Mouse (Mus musculus) MEL-GATA-1-ER (cell line): Measurements from ENCODE around the gene Grik4.

Source experiments
- DNase-seq: peaks from one replicate; pipeline ENCODE4 v3.0.0-alpha.2; 2012; ENCODE audit warnings: low read depth; ENCODE audit errors: extremely low read depth

The Grik4 gene

DNA sequence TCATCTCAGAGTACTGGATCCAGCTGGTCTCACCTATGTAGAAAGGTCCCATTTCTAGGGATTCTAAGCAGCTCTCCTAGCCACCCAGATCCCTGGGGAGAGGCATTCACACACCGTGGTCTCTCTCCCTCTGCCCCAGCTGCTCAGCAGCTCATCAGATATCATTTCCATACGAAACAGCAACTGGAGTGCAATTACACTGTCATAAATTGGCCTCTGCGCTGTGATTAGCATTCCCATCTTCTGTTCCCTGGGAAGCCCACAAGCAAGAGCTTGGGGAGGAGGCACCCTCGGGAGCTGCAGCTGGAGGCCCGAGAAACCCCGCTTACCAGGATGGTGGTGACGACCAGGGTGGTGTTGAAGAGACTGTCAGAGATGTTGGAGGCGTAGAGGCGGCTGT is 346.8 kb downstream of the Grik4 start:
- no peak for DNase-seq

- DNase-seq = no peak
Observed at GRCm38 (mm10) chr9:42578511-42578910, 365.8 kb downstream of the Grik4 start.

- DNase-seq = no peak
Observed at GRCm38 (mm10) chr9:42578106-42578505, 366.2 kb downstream of the Grik4 start.

GRCm38 (mm10) chr9:42573616-42574350 is 370.5 kb downstream of the Grik4 start:
- DNase-seq = no peak

DNA sequence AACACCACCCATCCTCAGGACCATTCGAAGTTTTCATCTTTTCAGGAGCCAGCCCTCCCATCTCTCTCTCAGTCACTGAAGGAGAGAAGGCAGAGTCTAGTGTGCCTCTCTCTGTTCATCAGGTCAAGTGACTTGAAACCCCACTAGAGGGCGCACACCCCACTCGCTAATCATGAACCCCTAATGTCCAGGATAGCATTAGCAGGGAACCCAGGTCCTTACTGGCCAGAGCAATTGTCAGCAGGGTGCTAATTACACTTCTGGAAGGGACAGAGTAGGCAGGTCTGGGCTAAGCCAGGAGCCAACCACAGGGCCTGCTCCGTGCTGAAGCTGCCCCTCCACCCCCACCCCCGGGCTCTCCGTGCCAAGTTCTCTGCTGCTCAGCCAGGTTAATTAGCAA is 371.1 kb downstream of the Grik4 start:
- DNase-seq = no peak

DNA sequence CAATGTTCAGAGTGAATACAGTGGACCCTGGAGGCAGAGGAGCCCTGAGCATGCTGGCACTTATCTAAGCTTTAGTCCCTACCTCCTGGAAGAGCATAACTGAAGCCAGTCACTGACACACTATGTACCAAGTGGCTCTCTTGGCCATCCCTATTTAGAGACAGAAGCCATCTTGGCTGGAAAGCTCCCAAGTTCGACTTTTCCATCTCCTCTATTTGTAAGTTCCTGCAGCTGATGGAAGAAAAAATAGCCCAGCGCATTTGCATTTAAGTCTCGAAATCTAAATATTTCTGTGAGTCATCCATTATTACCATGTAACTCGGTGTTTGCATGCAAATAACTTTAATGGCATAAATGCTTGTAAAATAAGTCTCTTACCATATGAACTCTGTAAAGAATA is 378.4 kb downstream of the Grik4 start:
- no peak for DNase-seq

- no peak for DNase-seq
Observed at GRCm38 (mm10) chr9:42555186-42555585, 389.1 kb downstream of the Grik4 start.

- no peak for DNase-seq
Observed at GRCm38 (mm10) chr9:42550116-42550515, 394.2 kb downstream of the Grik4 start.

- DNase-seq = no peak
Observed at GRCm38 (mm10) chr9:42548981-42549380, 395.3 kb downstream of the Grik4 start.

GRCm38 (mm10) chr9:42544521-42544920 is 399.8 kb downstream of the Grik4 start:
- DNase-seq = no peak

DNA sequence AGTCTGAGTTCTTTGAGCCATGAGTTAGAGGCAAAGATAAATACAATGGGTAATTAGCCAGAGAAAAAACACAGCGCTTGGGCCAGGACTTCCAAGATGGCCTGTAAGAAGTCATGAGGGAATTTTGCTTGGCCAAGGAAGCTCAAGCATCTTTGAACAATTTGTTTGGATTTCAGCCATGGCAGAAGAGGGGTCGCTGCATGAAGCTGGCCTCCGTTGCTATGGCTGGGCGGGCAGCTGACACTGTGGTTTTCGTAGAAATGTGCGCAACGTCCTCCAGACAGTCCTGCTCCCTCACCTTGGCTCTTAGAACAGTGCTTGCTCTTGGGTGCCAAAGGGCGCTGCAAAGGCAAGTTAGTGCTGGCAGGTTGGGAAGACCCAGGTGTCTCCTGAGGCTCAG is 410.8 kb downstream of the Grik4 start:
- DNase-seq = no peak

GRCm38 (mm10) chr9:42533041-42533440 is 411.3 kb downstream of the Grik4 start:
- DNase-seq = no peak

DNA sequence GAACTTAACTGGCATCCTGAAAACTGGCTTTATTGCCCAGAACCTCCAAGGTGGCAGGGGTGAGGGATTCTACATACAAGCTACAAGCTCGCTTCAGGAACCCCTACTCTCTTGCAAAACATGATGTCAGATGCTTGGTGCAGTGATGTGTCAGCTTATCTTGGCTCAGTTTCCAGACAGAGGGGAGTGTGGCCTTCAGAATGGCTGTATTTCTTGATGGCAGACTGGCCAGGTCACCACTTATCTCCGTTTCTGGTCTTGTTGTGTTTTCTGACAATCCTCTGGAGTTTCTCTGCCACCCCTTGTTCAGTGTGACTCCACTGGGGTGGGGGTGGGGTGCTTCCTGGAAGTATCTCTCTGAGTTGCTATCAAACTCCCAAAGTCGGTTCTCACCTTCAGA is 412.3 kb downstream of the Grik4 start:
- no peak for DNase-seq

DNA sequence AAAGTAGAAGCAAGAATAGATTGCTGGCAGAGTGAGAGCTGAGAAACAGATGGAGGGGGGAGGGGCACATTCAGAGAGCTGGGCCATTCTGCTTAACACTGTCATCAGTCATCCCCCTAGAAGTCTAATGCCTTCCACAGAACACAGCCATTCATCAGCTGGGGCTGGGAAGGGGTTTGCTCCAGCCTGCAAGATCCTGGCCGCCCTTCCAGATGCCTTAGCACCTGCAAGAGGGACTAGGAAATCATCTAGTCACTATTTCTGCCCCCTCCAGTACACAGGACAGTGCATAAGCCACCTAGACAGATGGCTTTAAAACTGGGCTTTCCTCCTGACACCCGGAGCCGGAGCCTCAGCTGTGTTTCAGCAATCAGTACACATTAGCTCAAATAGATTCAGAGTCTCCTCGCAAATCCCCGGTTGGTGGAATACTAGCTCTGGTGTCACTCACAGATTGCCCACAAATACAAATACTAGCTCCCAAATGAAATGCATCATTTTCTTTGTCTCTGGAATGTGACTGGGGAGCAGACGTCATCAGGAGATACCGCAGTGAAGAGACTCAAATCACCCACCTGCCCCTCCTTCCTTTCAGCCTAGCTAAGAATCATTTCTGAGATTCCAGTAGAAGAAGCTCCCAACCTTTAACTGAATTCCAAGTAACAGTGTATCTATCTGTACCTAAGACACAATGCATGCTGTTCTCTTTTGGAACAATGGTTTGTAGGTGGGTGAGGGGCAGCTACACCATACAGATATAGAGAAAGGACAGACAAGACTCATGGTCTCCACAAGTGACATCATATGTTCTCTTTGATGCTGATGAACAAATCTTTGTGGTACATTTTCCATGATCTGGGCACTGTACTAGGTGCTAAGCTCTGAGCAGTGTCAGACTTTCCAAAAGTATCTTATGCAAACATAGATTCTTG is 413.8 kb downstream of the Grik4 start:
- DNase-seq = no peak

DNA sequence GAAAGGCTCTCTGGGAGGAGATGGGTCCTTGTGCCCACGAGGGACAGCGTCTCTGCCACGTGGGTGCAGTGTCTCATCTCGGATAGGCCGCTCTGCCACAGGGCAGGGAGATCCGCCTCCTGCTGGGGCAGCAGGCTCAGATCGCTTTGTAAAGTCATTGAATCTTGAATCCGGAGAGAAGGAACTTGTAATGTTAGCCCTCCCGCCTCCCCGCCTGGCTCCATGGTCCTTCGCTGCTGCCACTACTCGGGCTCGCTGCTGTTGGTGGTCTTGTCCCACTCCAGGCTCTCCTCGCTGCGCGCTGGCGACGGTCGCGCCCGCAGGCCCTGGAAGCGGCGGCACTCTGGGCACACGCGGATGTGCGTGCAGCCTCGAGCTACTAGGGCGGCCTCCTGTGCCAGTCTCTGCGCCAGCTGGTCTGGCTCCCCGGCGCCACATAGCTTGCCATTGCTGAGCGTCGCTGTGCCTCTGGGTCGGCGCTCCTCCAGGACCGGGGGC is 423.7 kb downstream of the Grik4 start:
- DNase-seq = no peak

- DNase-seq = no peak
Observed at GRCm38 (mm10) chr9:42518163-42518562, 426.1 kb downstream of the Grik4 start.

GRCm38 (mm10) chr9:42513159-42513558 is 431.1 kb downstream of the Grik4 start:
- DNase-seq = no peak

DNA sequence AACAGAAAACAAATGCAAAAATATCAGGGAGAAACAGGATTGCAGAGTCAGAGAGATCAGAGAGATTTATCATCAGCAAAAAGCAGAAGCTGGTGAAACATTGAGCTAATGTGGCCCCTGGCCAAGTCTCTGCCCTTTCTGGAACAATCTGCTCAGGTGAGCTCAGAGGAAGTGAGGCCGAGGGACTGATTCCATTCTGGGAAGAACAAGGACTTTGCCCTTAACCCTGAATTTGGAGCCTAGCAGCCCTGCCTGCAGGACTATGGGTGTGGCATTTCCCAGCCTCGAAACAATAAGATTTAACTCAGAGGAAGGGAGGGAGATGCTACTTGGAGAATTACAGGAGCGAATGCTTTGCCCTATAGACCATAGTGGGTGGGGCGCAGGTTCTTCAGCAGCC is 432.0 kb downstream of the Grik4 start:
- DNase-seq = no peak

- no peak for DNase-seq
Observed at GRCm38 (mm10) chr9:42508235-42508634, 436.1 kb downstream of the Grik4 start.

DNA sequence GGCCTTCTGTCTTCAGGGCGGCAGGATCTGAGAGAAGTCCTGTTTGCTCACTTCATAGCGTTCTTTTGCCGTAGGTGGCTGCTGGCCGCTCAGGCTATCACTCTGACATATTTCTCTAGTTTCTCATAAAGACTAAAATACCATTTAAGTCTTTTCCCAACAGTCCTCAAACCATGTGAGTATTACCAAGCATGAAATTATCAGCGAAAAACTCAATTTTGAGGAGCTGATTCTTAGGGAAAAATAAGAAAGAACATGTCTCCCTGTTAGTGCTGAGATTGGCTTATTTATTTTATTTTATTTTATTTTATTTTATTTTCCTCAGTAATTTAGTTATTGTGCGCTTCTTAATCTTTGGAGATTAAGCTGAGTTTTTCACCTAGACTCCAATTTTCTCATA is 436.6 kb downstream of the Grik4 start, which contains the start of gene Tbcel:
Gene Tbcel, minus strand, starts transcription at position 101 of the 400 bp plus-strand sequence.
- DNase-seq = no peak

DNA sequence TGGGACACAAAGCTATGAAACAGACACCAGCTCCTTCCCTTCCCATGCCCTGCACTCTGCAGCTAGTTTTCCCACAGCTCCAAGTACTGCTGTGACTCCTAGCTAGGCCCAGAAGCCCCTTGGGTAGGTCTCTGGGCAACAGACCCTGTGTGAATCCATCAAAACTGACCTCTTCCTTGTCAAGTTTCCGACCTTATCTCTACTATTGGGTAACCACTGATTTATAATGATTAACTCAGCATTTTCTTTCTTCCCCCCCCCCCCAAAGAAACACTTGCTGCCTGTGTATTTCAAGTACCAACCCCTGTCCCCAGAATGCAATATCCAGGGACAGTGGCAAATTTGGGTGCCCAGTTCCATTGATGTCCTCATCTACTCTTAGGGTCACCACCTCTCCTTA is 437.3 kb downstream of the Grik4 start:
- DNase-seq = no peak

GRCm38 (mm10) chr9:42504971-42505510 is 439.3 kb downstream of the Grik4 start:
- no peak for DNase-seq
